12 mouse cellular contexts compared by ENCODE assay signal in genomic region chr3:112733205-112733604, GRCm38 (mm10).
"Had no signal": no experiment of that assay in that cellular context is flagged by ENCODE, and none has a peak within 500 bp of the region (broad histone marks: within the 10 kb centered on the region; RNA-seq: fewer than 3 reads in every experiment).

No protein-coding gene starts in this region.

- H3K4me2 ChIP-seq: intestine, embryonic 15.5 days; liver, embryonic 11.5 days; lung, embryonic 15.5 days; stomach, embryonic 15.5 days had no signal

- H3K27ac ChIP-seq: intestine, embryonic 15.5 days; left cerebral cortex, adult 2 months; limb, embryonic 10.5 days; lung, embryonic 15.5 days; stomach, embryonic 15.5 days had no signal

- H3K9ac ChIP-seq: intestine, embryonic 15.5 days; lung, embryonic 15.5 days; stomach, embryonic 15.5 days had no signal

- DNase-seq: kidney, adult 18-20 months; kidney, postnatal 10 days; kidney, postnatal 4 days; right cerebral cortex, postnatal 14 days; thymus, adult 2 months; thymus, postnatal 25 days had no signal

- H3K4me1 ChIP-seq: intestine, embryonic 15.5 days; limb, embryonic 10.5 days; lung, embryonic 15.5 days; stomach, embryonic 15.5 days had no signal

- ATAC-seq: intestine, embryonic 15.5 days had no signal

- H3K9me3 ChIP-seq: intestine, embryonic 15.5 days; limb, embryonic 10.5 days; lung, embryonic 15.5 days; stomach, embryonic 15.5 days had no signal

- H3K36me3 ChIP-seq: intestine, embryonic 15.5 days; limb, embryonic 10.5 days; lung, embryonic 15.5 days; stomach, embryonic 15.5 days had no signal

- H3K27me3 ChIP-seq: intestine, embryonic 15.5 days; lung, embryonic 15.5 days; stomach, embryonic 15.5 days had no signal

- H3K4me3 ChIP-seq: intestine, embryonic 15.5 days; left cerebral cortex, adult 2 months; limb, embryonic 10.5 days; lung, embryonic 15.5 days; stomach, embryonic 15.5 days had no signal
